Mouse (Mus musculus): Measurements from ENCODE around the gene Zfhx3. TPM values are rescaled to one million over a fixed set of nuclear protein-coding genes. Genes with fewer than 3 reads are reported as not detected.
A peak's percentile ranks its signal among the peaks of the same experiment; 100 is the strongest.

Zfhx3 gene
- total and polyA plus RNA-seq, 2 experiments from 2014 or later: 9.6 to 13.8 TPM

DNA sequence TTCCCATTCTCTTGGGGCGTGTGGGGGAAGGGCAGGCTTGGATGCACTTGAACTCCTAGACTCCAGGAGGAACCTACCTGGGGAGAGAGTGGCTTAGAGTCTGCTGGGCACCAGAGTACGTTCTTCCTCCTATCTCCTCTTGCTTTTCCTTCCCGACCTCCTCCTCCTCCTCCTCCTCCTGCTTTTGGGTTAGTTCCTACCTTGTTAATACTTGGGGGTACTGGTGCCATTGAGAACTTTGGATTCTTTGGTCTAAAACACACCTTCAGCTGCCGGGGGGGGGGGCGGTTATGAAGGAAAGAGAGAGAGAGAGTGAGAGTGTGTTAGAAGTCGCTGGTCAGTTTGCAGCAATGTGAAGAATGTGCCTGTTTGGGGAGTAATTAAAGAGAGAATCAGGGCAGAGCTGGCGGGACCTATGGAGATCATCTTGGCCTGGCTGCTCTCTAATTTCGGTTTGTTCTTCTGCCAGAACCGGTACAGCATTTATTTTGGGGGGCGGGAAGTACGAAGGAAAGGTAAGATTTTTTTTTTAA lies 773.0 kb downstream of the Zfhx3 start:
- H3K4me2 ChIP-seq (ENCODE audit: low read depth): peak overlapping the region; percentile 94
- H3K4me3 ChIP-seq (ENCODE audit: low read depth, low read length): peak overlapping the region; percentile 61
- H3K4me1 ChIP-seq (ENCODE audit: insufficient read depth): no peaks in the 10 kb centered on the region
- H3K9me3 ChIP-seq (ENCODE audit: low read length): no peaks in the 10 kb centered on the region
- TF ChIP-seq CTCF (IDR thresholded peaks at IDR 0.05; ENCODE audit: low read depth): no peak
- H3K27ac ChIP-seq (ENCODE audit: low read depth, low read length): peak overlapping the region; percentile 77; the same call in 1 of the 2 replicates
- peaks cover 7% of the 10 kb centered on the region; the same call in 1 of the 2 replicates for H3K27me3 ChIP-seq (ENCODE audit: insufficient read depth, low read length)
- 23% methylated on average over 11 of the region's 11 CpGs for WGBS
- H3K36me3 ChIP-seq (ENCODE audit: insufficient read depth): no peaks in the 10 kb centered on the region
- ATAC-seq (no peak), DNase-seq (no peak)
- H3K9ac ChIP-seq: peak overlapping the region; percentile 67

DNA sequence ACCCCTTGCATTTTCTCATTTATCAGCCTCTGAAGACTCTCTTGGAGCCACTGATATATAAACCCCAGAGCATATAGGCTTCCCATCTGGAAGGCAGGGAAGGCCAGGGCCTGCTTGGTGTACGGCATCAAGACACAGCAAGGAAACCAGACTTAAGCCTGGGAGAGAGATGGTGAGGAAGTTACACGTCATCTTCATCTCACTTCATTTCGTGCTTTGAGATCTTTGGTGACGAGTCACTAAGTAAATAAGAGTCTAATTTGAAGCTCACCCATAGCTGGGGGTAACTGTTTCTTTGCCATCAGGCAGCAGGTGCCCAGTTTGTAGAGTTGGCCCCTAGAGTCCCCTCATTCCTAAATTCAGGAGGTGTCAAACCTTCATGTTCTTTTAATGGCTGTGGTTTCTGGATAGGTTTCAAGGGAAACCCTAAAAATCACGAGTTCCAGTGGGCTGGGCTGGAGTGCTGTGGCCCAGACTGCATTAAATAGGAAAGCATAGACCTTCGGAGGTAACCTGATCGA lies 773.9 kb downstream of the Zfhx3 start:
- DNase-seq: no peak
- Histone ChIP-seq H3K27ac (ENCODE audit: low read depth, low read length) (no peak overlapping the region), H3K4me1 (ENCODE audit: insufficient read depth) (no peaks in the 10 kb centered on the region), H3K27me3 (ENCODE audit: insufficient read depth, low read length) (peaks cover 7% of the 10 kb centered on the region; the same call in 1 of the 2 replicates), H3K4me3 (ENCODE audit: low read depth, low read length) (no peak overlapping the region), H3K36me3 (ENCODE audit: insufficient read depth) (no peaks in the 10 kb centered on the region), H3K4me2 (ENCODE audit: low read depth) (peak overlapping the region; percentile 94), H3K9ac (no peak overlapping the region), H3K9me3 (ENCODE audit: low read length) (no peaks in the 10 kb centered on the region)
- no peak for ATAC-seq
- no peak for TF ChIP-seq CTCF (IDR thresholded peaks at IDR 0.05; ENCODE audit: low read depth)
- WGBS: 51% methylated on average over 7 of the region's 7 CpGs

DNA sequence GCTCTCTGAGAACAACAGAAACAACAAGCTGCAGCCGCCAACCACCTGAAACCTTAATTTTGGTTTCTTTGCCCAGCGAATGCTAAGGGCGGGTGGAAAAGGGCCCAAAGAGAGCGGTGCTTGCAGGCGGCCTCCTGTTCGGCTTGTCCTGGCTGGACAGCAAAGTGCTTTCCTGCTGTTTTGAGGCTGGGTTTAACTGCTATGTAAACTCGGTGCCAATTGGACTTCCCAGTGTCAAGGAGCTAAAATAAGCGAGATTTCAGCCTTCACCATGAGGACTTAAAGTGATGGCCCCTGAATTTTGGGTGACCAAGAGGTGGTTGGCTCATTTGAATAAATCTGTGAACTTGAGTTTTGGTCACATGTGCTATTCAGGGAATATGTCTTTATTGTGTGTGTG lies 775.1 kb downstream of the Zfhx3 start:
- H3K9ac ChIP-seq: no peak overlapping the region
- ATAC-seq: no peak
- H3K4me1 ChIP-seq (ENCODE audit: insufficient read depth): no peaks in the 10 kb centered on the region
- no peak for DNase-seq
- H3K4me2 ChIP-seq (ENCODE audit: low read depth): 0 out of 2 replicates have a peak overlapping the region, but pooled peaks have one; percentile 94
- no peaks in the 10 kb centered on the region for H3K36me3 ChIP-seq (ENCODE audit: insufficient read depth)
- H3K9me3 ChIP-seq (ENCODE audit: low read length): no peaks in the 10 kb centered on the region
- no peak overlapping the region for H3K4me3 ChIP-seq (ENCODE audit: low read depth, low read length)
- no peak for TF ChIP-seq CTCF (IDR thresholded peaks at IDR 0.05; ENCODE audit: low read depth)
- peaks cover 7% of the 10 kb centered on the region; the same call in 1 of the 2 replicates for H3K27me3 ChIP-seq (ENCODE audit: insufficient read depth, low read length)
- 38% methylated on average over 8 of the region's 8 CpGs for WGBS
- no peak overlapping the region for H3K27ac ChIP-seq (ENCODE audit: low read depth, low read length)

DNA sequence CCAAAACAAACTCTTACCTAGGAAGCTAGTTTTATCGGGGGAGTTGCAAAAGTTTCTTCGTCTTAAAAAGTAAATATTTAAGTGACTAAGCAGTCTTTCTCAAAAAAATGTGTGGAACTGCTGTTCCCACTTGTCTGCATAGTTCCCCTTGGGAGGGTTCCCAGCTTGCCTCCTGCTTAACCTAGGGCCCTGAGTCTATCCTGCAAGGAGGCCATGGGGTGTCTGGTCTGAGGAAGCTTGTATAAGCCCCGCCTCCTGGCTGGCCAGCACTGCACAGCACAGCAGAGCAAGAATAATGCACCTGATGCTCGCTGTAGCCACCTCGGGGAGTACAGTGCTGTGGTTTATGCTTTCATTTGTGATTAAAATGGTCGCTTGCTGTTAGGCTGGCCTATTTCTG lies 775.6 kb downstream of the Zfhx3 start:
- H3K4me1 ChIP-seq (ENCODE audit: insufficient read depth): no peaks in the 10 kb centered on the region
- no peak for DNase-seq
- TF ChIP-seq CTCF (IDR thresholded peaks at IDR 0.05; ENCODE audit: low read depth): no peak
- no peak for ATAC-seq
- WGBS: 45% methylated on average over 6 of the region's 6 CpGs
- H3K4me3 ChIP-seq (ENCODE audit: low read depth, low read length): no peak overlapping the region
- H3K27ac ChIP-seq (ENCODE audit: low read depth, low read length): no peak overlapping the region
- H3K27me3 ChIP-seq (ENCODE audit: insufficient read depth, low read length): peaks cover 4% of the 10 kb centered on the region; the same call in 1 of the 2 replicates
- no peak overlapping the region for H3K9ac ChIP-seq
- no peaks in the 10 kb centered on the region for H3K36me3 ChIP-seq (ENCODE audit: insufficient read depth)
- peak overlapping the region; percentile 21 for H3K4me2 ChIP-seq (ENCODE audit: low read depth)
- H3K9me3 ChIP-seq (ENCODE audit: low read length): no peaks in the 10 kb centered on the region

DNA sequence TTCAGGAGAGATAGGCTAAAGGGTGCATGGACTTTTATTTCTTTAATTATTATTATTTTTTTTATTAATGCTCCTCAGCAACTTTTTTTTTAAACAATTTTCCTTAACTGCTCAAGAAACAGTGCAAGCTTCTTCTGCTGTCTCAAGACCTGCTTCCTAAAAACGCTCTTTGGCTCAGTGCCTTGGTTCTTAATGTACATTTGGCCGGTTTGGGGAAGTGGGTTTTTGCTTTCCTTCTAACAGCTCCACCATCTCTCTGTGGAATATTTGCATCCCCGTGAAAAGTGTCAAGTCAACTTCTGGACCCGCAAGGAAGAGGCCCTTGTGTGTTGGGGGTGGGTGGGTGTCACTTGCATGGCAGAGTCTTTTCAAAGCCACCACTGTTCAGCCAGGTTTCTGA lies 778.4 kb downstream of the Zfhx3 start:
- 61% methylated on average over 4 of the region's 4 CpGs for WGBS
- Histone ChIP-seq H3K9me3 (ENCODE audit: low read length) (no peaks in the 10 kb centered on the region), H3K4me3 (ENCODE audit: low read depth, low read length) (no peak overlapping the region), H3K27ac (ENCODE audit: low read depth, low read length) (no peak overlapping the region), H3K9ac (no peak overlapping the region), H3K4me1 (ENCODE audit: insufficient read depth) (no peaks in the 10 kb centered on the region), H3K4me2 (ENCODE audit: low read depth) (no peak overlapping the region), H3K36me3 (ENCODE audit: insufficient read depth) (no peaks in the 10 kb centered on the region), H3K27me3 (ENCODE audit: insufficient read depth, low read length) (peaks cover 4% of the 10 kb centered on the region; the same call in 1 of the 2 replicates)
- no peak for DNase-seq
- ATAC-seq: no peak
- TF ChIP-seq CTCF (IDR thresholded peaks at IDR 0.05; ENCODE audit: low read depth): no peak

DNA sequence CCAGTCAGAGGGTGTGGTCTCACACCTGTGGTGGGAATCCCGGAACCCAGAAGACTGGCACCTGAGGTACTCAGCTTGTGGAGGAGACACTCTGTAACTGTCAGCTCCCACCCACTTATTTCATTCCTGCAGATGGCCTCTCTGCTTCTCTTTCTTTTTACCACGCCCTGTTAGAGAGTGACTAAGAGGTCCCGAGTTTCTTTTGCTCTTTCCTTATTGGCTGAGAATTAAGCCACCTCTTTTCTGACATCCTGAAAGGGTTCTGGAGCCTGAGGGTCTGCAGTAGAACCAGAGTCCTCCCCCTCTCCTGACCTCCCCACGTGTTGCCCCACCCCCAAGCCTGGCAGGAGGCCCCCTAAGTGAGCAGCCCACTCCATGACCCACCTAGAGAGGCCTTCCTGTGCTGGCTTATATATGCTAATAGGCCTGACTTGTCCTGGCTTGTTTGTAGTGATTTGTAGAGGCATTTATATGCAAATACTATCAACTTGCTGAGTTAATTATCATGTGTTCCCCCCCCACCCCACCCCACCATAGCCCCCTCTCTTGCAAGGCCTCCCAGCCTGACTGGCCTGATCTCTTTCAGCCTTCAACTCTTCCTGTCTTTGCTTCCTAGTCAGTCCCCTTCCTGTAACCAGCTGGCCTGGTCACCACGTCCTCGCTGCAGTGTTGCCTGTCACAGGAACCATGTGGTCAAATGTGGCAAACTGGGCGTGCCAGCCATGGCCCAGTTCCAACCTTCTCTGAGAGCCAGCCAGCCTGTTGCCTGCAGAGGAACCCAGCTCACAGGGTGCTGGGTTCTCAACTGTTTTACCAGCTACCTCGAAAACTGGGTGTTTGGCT lies 780.4 kb downstream of the Zfhx3 start:
- H3K4me1 ChIP-seq (ENCODE audit: insufficient read depth): no peaks in the 10 kb centered on the region
- H3K4me2 ChIP-seq (ENCODE audit: low read depth): no peak overlapping the region
- no peak overlapping the region for H3K9ac ChIP-seq
- TF ChIP-seq CTCF (IDR thresholded peaks at IDR 0.05; ENCODE audit: low read depth): no peak
- no peaks in the 10 kb centered on the region for H3K36me3 ChIP-seq (ENCODE audit: insufficient read depth)
- ATAC-seq (peak; percentile 38; the same call in 1 of the 2 replicates), DNase-seq (no peak)
- peaks cover 4% of the 10 kb centered on the region; the same call in 1 of the 2 replicates for H3K27me3 ChIP-seq (ENCODE audit: insufficient read depth, low read length)
- no peak overlapping the region for H3K4me3 ChIP-seq (ENCODE audit: low read depth, low read length)
- no peaks in the 10 kb centered on the region for H3K9me3 ChIP-seq (ENCODE audit: low read length)
- H3K27ac ChIP-seq (ENCODE audit: low read depth, low read length): no peak overlapping the region
- WGBS: 15% methylated on average over 8 of the region's 8 CpGs

DNA sequence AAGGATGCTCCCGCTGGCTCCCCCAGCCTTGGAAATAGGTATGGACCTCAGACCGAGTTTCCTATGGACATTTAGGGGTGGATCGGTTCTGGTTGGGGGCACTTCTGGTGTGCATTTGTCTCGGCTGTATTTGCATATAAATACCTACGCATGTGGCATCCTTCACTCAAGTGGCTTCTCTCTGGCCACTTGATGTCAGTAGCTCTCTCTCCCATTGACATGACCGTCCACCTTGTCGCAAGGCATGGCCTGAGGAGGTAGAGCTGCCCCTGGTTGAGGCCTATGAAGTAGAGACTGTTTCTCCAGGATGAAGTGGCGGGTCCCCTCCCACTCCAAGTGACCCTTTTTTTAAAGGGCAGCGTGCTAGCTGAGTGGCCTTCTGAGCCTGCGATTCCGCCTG lies 781.2 kb downstream of the Zfhx3 start:
- 49% methylated on average over 11 of the region's 11 CpGs for WGBS
- H3K4me2 ChIP-seq (ENCODE audit: low read depth): no peak overlapping the region
- peaks cover 4% of the 10 kb centered on the region; the same call in 1 of the 2 replicates for H3K27me3 ChIP-seq (ENCODE audit: insufficient read depth, low read length)
- H3K4me3 ChIP-seq (ENCODE audit: low read depth, low read length): no peak overlapping the region
- TF ChIP-seq CTCF (IDR thresholded peaks at IDR 0.05; ENCODE audit: low read depth): no peak
- no peaks in the 10 kb centered on the region for H3K4me1 ChIP-seq (ENCODE audit: insufficient read depth)
- no peak for DNase-seq
- no peak overlapping the region for H3K27ac ChIP-seq (ENCODE audit: low read depth, low read length)
- no peaks in the 10 kb centered on the region for H3K36me3 ChIP-seq (ENCODE audit: insufficient read depth)
- ATAC-seq: no peak
- H3K9ac ChIP-seq: no peak overlapping the region
- H3K9me3 ChIP-seq (ENCODE audit: low read length): no peaks in the 10 kb centered on the region
